Mouse (Mus musculus) midbrain, postnatal 0 days (tissue): ENCODE measurements at regions not wholly inside any gene's neighbourhood (a gene's known extent, or its start where the extent isn't known, plus 50 kb on each side); places are given as distances from the start of the nearest gene placed in this dataset.

Experiments
- ATAC-seq: fragments of 200-750 bp; cut with Nextera tagmentation; 2 replicates; pipeline ENCODE4 v1.8.0; 2017; ENCODE audit warnings: moderate number of reproducible peaks, mild to moderate bottlenecking, moderate TSS enrichment, moderate library complexity; ENCODE audit not compliant: low FRiP score
- DNase-seq: peaks from one replicate; pipeline ENCODE4 v3.0.0-alpha.2; 2015; ENCODE audit warnings: low spot score
- H3K27ac ChIP-seq: fragments of 300-500 bp; sonication (generic); 2 replicates; pipeline ENCODE4 v1.5.1; 2014; ENCODE audit warnings: low read depth, mild to moderate bottlenecking, low read length, mixed read lengths
- H3K27me3 ChIP-seq: fragments of 300-500 bp; sonication (generic); 2 replicates; pipeline ENCODE4 v1.6.1; 2014; ENCODE audit warnings: low read length, control low read depth, mixed read lengths; ENCODE audit not compliant: insufficient read depth
- H3K36me3 ChIP-seq: fragments of 300-500 bp; sonication (generic); 2 replicates; pipeline ENCODE4 v1.6.1; 2014; ENCODE audit warnings: low read length, control low read depth, mixed read lengths; ENCODE audit not compliant: insufficient read depth
- H3K4me1 ChIP-seq: fragments of 300-500 bp; sonication (generic); 2 replicates; pipeline ENCODE4 v1.6.1; 2014; ENCODE audit warnings: mild to moderate bottlenecking, control low read depth, antibody characterized with exemption, low read length, mixed read lengths; ENCODE audit not compliant: insufficient read depth
- H3K4me2 ChIP-seq: fragments of 300-500 bp; sonication (generic); 2 replicates; pipeline ENCODE4 v1.6.1; 2014; ENCODE audit warnings: low read depth, mild to moderate bottlenecking, low read length, mixed read lengths; ENCODE audit not compliant: poor library complexity, severe bottlenecking
- H3K4me3 ChIP-seq: fragments of 300-500 bp; sonication (generic); 2 replicates; pipeline ENCODE4 v1.5.1; 2014; ENCODE audit warnings: low read depth, mild to moderate bottlenecking, low read length, moderate library complexity
- H3K9ac ChIP-seq: fragments of 300-500 bp; sonication (generic); replicated peaks from 2 replicates; pipeline ENCODE4 v1.6.1; 2014; ENCODE audit warnings: mild to moderate bottlenecking, low read length, moderate library complexity, mixed read lengths; ENCODE audit not compliant: poor library complexity, severe bottlenecking
- H3K9me3 ChIP-seq: fragments of 300-500 bp; sonication (generic); 2 replicates; pipeline ENCODE4 v1.6.1; 2016; ENCODE audit warnings: low read length, control low read depth
- CTCF ChIP-seq: IDR thresholded peaks from 2 replicates; pipeline ENCODE4 v1.5.1; 2016; ENCODE audit warnings: antibody characterized with exemption, mild to moderate bottlenecking
- WGBS: fragments of 180-500 bp; shearing (Covaris S2); extraction: QIAGEN DNeasy Blood & Tissue Kit; methylation state at CpG from one replicate; pipeline ENCODE4 v1.1.7; 2014; 5-methylcytosine and 5-hydroxymethylcytosine counted together

- no peaks in the 10 kb centered on the region for H3K27me3 ChIP-seq
- DNase-seq (peak; percentile 38), ATAC-seq (no peak)
- H3K4me3 ChIP-seq = no peak overlapping the region
- 58% methylated on average over 1 of the region's 1 CpGs for WGBS
- no peaks in the 10 kb centered on the region for H3K36me3 ChIP-seq
- H3K9ac ChIP-seq = no peak overlapping the region
- no peak overlapping the region for H3K27ac ChIP-seq
- H3K9me3 ChIP-seq = 0 out of 2 replicates have a peak, but pooled peaks cover 4% of the 10 kb centered on the region
- no peak for TF ChIP-seq CTCF
- no peak overlapping the region for H3K4me2 ChIP-seq
- no peaks in the 10 kb centered on the region for H3K4me1 ChIP-seq
These were observed 215.6 kb upstream of the Ins1 start for GRCm38 (mm10) chr19:52048378-52048978.

- no peak for DNase-seq
- 76% methylated on average over 1 of the region's 1 CpGs for WGBS
- H3K4me2 ChIP-seq = no peak overlapping the region
- no peak for ATAC-seq
- no peak overlapping the region for H3K4me3 ChIP-seq
- no peak overlapping the region for H3K27ac ChIP-seq
- no peaks in the 10 kb centered on the region for H3K27me3 ChIP-seq
- TF ChIP-seq CTCF = no peak
- H3K36me3 ChIP-seq = no peaks in the 10 kb centered on the region
- H3K9me3 ChIP-seq = no peaks in the 10 kb centered on the region
- no peaks in the 10 kb centered on the region for H3K4me1 ChIP-seq
- H3K9ac ChIP-seq = no peak overlapping the region
These were observed 195.3 kb upstream of the Ins1 start for GRCm38 (mm10) chr19:52068806-52069205.

GRCm38 (mm10) chr19:52069919-52070528, 194.1 kb upstream of the Ins1 start:
- 47% methylated on average over 4 of the region's 4 CpGs for WGBS
- DNase-seq (no peak), ATAC-seq (no peak)
- Histone ChIP-seq H3K9ac (no peak overlapping the region), H3K4me3 (no peak overlapping the region), H3K4me2 (no peak overlapping the region), H3K27ac (no peak overlapping the region), H3K4me1 (no peaks in the 10 kb centered on the region), H3K9me3 (no peaks in the 10 kb centered on the region), H3K36me3 (no peaks in the 10 kb centered on the region), H3K27me3 (no peaks in the 10 kb centered on the region)
- no peak for TF ChIP-seq CTCF

- Histone ChIP-seq H3K4me2 (no peak overlapping the region), H3K4me3 (no peak overlapping the region), H3K27me3 (no peaks in the 10 kb centered on the region), H3K36me3 (no peaks in the 10 kb centered on the region), H3K4me1 (no peaks in the 10 kb centered on the region), H3K27ac (no peak overlapping the region), H3K9me3 (no peaks in the 10 kb centered on the region), H3K9ac (no peak overlapping the region)
- ATAC-seq = no peak
- no peak for TF ChIP-seq CTCF
- DNase-seq = no peak
- whole genome bisulfite sequencing = 59% methylated on average over 5 of the region's 5 CpGs
These were observed 192.9 kb upstream of the Ins1 start for GRCm38 (mm10) chr19:52071234-52071633.

- WGBS = 37% methylated on average over 3 of the region's 3 CpGs
These were observed 185.1 kb upstream of the Ins1 start for GRCm38 (mm10) chr19:52079020-52079419.

GRCm38 (mm10) chr19:52112398-52112797, 151.7 kb upstream of the Ins1 start:
- no peak overlapping the region for H3K4me3 ChIP-seq
- H3K9ac ChIP-seq = no peak overlapping the region
- no peak overlapping the region for H3K27ac ChIP-seq
- peak; percentile 6 for DNase-seq
- H3K27me3 ChIP-seq = no peaks in the 10 kb centered on the region
- no peaks in the 10 kb centered on the region for H3K9me3 ChIP-seq
- no peak for TF ChIP-seq CTCF
- WGBS = 31% methylated on average over 3 of the region's 3 CpGs
- no peak for ATAC-seq
- no peaks in the 10 kb centered on the region for H3K4me1 ChIP-seq
- H3K4me2 ChIP-seq = no peak overlapping the region
- H3K36me3 ChIP-seq = no peaks in the 10 kb centered on the region

More at GRCm38 (mm10) chr19:52079020-52079419, 185.1 kb upstream of the Ins1 start:
- ATAC-seq (no peak), DNase-seq (no peak)
- Histone ChIP-seq H3K4me2 (no peak overlapping the region), H3K27ac (no peak overlapping the region), H3K4me3 (no peak overlapping the region), H3K4me1 (no peaks in the 10 kb centered on the region), H3K9me3 (no peaks in the 10 kb centered on the region), H3K36me3 (no peaks in the 10 kb centered on the region), H3K9ac (no peak overlapping the region), H3K27me3 (no peaks in the 10 kb centered on the region)
- 0 out of 2 replicates have a peak, but pooled peaks have one; percentile 6 for TF ChIP-seq CTCF
